Mouse (Mus musculus): Measurements from ENCODE around the gene Gdpd2. TPM values are rescaled to one million over a fixed set of nuclear protein-coding genes. Genes with fewer than 3 reads are reported as not detected.

The Gdpd2 gene
- polyA plus RNA-seq (2012; rRNA removed; ENCODE audit: low replicate concordance) = 0.16 and 1.5 TPM in 2 replicates

GRCm38 (mm10) chrX:100729665-100730188 is at the start of gene Gdpd2:
Gene Gdpd2 (plus strand): TSS chrX:100729873.

GRCm38 (mm10) chrX:100767181-100767884 is 37.7 kb downstream of the Gdpd2 start, which contains the start of gene Dlg3:
Gene Dlg3 (plus strand): TSS chrX:100767722.

Other genes with a start within 250 kb of the Gdpd2 start
- 28.2 and 37.8 TPM in 2 replicates for gene Igbp1, start 235.6 kb upstream of the Gdpd2 start, polyA plus RNA-seq (2012; rRNA removed; ENCODE audit: low replicate concordance)
- gene Dgat2l6, start 205.0 kb upstream of the Gdpd2 start, polyA plus RNA-seq (2012; rRNA removed; ENCODE audit: low replicate concordance) = not detected in 2 replicates
- not detected in 2 replicates for gene Awat1, start 157.6 kb upstream of the Gdpd2 start, polyA plus RNA-seq (2012; rRNA removed; ENCODE audit: low replicate concordance)
- gene P2ry4, start 135.0 kb upstream of the Gdpd2 start, polyA plus RNA-seq (2012; rRNA removed; ENCODE audit: low replicate concordance) = 0.03 TPM in 1 of 2 replicates, not detected in the other
- gene Arr3, start 124.4 kb upstream of the Gdpd2 start, polyA plus RNA-seq (2012; rRNA removed; ENCODE audit: low replicate concordance) = not detected in 2 replicates
- 0.20 and 1.6 TPM in 2 replicates for gene Kif4, start 104.1 kb upstream of the Gdpd2 start, polyA plus RNA-seq (2012; rRNA removed; ENCODE audit: low replicate concordance)
- gene Pdzd11, start 103.3 kb upstream of the Gdpd2 start, polyA plus RNA-seq (2012; rRNA removed; ENCODE audit: low replicate concordance) = 29.2 and 40.1 TPM in 2 replicates
- gene Dlg3, start 37.8 kb downstream of the Gdpd2 start, polyA plus RNA-seq (2012; rRNA removed; ENCODE audit: low replicate concordance) = 4.0 and 23.6 TPM in 2 replicates

All from subcutaneous adipose tissue, adult 2 months (tissue).